Mouse (Mus musculus) 416B (cell line): Measurements from ENCODE around the gene Sfta2.
A peak's percentile ranks its signal among the peaks of the same experiment; 100 is the strongest.

ENCODE experiments used
- DNase-seq: peaks from one replicate; pipeline ENCODE4 v3.0.0; 2011; ENCODE audit warnings: low read depth

The Sfta2 gene

DNA sequence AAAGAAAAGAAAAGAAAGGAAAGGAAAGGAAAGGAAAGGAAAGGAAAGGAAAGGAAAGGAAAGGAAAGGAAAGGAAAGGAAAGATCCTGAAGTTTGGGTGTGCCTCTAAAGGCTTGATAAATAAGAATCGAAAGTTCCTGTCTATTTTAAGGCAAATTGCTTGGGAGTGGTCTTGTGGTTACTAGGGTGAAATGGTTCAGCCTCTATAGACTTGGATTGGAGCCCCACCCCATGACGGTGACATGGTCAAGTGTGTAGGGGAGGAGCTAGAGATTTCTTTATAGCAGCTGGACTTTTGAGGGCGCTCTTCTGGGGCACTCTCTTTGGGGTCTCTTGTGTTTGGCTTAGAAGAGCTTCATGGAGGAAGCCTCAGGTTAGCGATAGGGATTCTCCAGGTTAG, 7.6 kb upstream of the Sfta2 start:
- DNase-seq = no peak

DNA sequence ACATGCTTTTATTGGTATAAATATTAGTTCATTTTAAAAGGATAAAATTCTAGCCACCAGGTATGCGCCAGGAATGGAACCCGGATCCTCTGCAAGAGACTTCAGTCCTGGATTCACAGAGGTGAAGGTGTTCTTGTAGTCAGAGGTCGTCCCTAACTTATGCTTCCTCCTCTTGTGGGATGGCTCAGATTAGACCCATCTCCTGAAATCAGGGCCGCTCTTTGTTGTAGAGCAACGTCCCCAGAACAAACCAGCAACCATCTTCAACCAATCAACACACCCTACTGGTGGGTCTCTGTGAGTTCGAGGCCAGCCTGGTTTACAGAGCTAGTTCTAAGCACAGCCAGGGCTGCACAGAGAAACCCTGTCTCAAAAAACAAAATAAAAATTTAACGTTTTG, 6.9 kb upstream of the Sfta2 start:
- no peak for DNase-seq

DNA sequence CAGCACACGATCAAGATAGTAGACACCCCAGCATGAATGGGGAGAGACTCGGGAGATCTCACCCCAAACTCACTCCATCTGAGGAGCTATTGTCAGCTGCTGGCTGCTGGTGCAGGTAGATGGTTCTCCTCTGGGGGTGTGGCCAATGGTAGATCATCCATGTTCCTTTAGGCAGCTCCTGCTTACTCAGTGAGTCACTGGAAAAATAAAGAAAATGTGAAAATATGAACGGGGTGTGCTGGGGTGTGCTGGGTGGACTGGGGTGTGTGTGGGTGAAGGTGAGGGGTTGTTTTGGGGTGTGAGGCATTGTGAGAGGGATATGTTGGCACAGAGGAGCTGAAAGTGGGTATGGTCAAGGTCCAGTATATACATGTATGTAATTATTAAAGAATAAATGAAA, 4.0 kb upstream of the Sfta2 start:
- no peak for DNase-seq

DNA sequence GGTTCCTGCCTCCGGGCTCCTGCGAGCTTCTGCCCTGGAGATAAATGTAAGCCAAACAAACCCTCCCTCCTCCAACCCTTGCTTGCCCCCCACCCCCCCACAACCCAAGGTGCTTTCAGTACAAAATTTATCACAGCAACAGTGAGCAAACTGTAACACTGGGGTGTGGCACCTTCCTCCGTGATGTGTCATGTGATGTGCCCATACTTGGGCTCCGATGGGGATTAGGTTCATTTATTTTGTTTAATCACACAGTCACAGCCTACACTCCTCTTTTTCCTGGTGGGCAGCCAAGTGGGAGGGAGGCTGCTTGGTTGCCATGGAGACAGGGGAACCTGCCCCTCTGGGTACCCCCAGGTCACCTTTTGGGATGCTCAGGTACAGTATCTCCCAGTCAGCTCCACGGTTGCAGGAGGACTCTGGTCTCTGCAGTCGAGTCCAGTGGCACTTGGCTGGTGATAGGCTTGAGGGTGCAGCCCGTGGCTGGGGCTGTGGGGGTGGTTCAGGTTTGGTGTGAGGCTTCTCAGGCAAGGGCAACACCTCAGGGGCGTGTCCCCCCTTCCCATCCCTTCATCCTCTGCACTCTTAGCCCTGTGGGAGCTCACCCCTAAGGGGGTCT, 496 bp downstream of the Sfta2 start:
- DNase-seq = no peak

DNA sequence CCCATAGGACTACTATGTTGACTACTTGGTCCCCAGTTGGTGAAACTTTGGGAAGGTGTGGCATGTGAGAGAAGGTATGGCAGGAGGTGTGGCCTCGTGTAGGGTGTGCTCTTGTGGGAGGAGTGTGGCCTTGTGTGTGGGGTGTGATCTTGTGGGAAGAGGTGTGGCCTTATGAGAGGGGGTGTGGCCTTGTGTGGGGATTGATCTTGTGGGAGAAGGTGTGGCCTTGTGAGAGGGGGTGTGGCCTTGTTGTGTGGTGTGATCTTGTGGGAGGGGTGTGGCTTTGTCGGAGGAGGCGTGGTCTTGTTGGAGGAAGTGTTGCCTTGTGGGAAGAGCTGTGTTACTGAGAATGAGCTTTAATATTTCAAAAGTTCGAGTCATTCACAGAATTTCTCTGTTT, 15.8 kb downstream of the Sfta2 start:
- DNase-seq = peak; percentile 58

DNA sequence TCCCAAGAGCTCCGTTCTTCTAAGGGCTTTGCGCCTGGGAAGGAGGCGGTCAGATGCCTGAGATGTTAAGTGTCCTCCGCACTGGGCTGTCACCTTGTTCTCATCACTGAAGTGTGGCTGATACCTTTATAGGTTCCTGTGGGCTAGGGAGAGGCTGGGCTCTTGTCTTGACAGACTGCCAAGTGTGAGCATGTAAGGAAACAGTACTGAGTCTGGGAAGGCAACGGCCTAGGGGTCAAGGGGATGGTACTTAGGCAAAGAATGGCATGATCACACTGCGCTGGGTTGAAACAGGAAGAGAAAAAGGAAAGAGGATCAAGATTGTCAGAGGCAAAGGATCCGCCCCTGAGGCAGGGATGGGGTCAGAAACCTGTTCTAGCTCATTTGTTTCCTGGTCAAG, 25.2 kb downstream of the Sfta2 start, which contains the start of gene Gm9573:
Gm9573 (minus strand) TSS at position 101 of the 400 bp plus-strand sequence.
- DNase-seq = no peak

DNA sequence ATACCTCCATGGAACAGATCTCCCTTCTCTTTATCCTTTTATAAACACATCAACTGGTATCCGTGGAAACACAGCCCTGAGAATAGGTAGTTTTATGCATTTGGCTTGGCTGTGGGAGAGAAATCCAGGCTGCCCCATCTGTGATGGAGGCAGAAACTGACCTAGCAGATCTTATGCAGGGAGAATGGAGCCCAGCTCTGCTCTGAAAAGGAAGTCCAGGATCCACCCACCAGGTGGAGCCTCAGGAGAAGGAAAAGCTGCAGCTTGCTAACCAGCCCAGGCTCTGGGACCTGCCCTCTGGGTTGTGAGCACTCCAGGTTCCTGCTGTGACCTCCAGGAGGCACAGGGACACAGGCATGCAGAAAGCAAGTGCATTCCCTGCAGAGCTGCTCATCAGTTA, 32.6 kb downstream of the Sfta2 start:
- DNase-seq = peak; percentile 24

DNA sequence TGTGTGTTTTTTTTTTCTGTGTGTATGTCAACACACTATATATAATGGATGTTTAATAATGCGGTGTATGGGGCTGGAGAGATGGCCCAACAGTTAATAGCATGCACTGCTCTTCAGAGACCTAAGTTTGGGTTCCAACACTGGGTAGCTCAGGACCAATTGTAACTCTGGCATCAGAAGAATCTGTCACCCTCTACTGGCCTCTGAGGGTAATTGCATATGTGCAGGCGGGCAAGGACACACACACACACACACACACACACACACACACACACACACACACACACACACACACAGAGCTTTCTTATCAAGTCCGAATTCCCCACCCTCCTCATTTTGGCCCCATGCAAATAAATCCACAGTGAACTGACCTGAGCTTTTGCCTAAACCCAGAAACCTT, 33.9 kb downstream of the Sfta2 start:
- peak; percentile 46 for DNase-seq

DNA sequence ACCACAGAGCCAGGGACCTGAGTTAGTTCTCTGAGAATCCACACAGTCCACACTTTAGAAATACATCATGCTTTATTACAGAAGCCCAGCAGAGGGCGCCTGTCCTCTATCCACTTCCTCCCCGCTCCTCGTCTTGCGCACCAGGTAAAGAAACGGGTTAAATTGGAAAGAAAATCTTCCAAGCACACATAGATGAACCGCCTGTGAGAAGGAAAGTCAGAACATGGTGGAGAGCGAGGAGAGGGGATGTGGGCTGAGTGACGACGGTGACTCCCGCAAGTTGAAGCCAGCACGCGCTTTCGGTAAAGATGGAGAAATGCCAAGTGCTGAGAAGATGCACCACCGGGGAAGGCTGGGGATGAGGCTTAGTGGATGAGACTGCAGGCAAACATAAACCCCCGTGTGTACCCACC, 34.4 kb downstream of the Sfta2 start:
- peak; percentile 78 for DNase-seq

DNA sequence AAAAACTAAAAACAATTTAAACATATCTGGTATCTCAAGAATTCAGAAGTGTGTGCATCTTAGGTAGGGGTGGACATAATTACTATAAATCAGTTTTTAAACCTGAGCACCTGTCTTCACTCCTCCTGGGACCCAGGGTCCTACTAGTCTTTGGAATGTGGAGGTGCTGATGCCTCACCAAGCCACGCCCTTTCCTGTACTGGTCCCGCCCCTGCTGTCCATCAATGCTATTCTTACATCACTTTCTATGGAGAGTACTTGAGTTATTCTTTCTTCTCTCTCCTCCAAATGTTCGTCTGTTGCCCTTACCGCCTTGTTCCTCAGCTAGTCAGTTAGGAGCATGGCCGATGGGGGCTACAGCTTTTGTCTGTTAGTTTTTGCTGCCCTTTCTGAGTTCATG, 35.0 kb downstream of the Sfta2 start:
- DNase-seq = peak; percentile 62

DNA sequence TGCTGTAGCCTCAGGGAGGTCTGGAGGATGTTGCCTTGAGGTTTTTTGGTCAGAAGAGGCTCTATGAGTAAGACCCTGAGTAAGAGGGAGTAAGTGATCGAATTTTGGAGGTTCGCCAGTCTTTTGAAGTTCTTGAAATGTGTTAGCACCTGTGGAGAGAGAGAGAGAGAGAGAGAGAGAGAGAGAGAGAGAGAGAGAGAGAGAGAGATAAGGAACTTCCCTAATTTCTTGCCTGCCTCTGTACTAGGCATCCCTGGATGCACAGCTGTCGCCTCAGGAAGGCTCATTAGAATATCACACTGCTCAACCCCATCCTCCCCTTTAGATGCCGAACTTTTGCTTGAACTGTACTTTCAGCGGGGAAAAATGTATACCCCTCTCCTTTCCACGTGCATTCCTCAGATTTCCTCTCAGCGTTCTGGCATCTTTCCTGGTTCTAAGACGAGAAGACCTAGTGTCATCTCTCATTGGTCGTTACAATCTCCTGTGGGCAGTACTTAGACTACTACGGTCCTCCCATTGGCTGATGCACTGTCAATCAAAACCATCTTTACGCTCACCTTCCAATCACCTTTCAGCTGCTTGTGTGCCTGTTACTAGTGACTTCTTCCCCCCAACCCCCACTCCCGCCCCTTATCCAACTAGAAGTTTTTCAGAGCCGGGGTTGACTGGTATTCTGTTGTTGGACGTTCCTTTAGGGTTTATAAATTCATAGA, 37.3 kb downstream of the Sfta2 start:
- peak; percentile 68 for DNase-seq

DNA sequence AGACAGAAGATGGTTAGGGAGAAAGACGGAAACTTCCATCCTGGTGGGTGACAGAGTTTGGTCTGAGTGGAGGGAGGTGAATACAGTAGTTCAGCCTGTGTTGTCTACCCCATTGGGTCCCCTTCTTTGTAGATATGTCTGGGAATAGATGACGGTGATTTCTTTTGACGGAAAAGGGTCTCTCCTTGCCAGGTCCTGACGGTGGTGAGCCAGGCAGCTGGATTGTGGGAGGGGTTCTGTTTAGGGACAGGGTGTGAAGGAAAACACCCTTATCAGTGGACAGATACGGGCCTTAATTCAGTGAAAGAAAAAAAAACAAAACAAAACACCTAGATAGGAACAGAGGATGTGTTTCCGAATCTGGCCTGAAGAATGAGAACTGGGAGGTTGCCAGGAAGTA, 38.0 kb downstream of the Sfta2 start:
- DNase-seq = no peak

DNA sequence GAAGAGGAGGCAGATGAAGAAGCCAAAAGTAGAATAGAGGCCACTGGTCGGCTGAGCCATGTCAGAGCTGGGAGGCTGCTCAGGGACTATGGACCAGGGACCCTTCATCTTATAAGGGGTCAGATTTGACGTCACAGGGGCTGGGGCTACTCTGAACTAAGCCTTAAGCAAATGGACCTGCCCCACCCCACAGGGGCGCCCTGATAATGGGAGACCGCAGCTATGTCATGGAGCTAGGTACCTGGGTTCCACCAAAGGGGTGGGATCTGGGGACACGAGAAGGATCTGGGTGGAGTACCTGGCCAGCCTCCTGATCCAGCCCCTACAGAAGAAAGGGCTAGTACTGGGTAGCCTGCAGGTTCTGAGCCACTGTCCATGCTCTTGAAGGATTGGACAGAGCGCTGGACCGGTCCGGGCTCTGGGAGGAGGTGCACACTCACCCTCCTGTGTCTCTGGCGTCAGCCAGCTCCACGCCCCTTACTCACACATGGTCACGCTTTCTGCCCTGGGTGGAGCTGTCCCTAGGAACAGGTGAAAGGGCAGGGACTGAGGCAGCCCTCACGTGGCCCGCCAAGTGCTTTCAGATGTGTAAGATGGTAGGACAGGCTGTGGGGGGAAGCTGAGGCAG, 42.4 kb downstream of the Sfta2 start, which contains the start of gene Mucl3:
Mucl3 (minus strand) TSS at position 87 of the 628 bp plus-strand sequence.
- DNase-seq = no peak

DNA sequence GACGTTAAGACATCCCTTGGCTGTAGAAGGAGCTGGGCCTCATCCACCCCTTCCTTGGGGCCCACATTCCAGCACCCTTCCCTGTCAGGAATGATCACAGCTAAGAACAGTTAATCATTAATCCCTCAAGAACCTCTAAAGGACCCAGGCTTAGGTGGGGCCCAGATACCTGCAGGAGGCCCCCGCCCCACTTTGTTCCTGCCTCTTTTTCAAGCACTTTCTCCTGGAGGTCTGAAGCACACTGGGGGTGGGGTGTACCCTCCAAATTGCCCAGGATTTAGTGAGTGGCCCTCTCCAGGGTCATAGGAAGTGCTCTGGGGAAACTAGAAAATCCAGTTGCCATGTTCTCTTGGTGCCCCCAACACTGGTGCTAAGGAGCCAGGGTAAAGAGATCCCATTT, 48.1 kb downstream of the Sfta2 start:
- no peak for DNase-seq

DNA sequence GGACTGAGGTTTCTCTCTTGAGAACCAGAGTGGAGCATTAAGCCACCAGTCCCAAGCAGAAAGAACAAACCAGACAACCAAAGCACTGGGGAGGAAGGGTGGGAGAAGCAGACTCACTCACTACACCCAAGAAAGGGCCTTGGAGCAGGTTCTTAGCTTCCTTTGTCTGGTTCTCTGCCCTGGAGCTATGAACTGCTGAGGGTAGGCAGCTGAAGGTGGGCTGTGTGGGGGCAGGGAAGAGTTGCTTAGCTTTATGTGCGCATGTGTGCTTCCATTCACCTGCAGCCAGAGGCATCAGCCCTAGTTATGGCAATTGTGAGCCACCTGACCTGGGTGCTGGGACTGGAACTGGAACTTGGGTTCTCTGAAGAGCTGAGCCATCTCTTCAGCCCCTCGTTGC, 51.7 kb downstream of the Sfta2 start:
- no peak for DNase-seq

DNA sequence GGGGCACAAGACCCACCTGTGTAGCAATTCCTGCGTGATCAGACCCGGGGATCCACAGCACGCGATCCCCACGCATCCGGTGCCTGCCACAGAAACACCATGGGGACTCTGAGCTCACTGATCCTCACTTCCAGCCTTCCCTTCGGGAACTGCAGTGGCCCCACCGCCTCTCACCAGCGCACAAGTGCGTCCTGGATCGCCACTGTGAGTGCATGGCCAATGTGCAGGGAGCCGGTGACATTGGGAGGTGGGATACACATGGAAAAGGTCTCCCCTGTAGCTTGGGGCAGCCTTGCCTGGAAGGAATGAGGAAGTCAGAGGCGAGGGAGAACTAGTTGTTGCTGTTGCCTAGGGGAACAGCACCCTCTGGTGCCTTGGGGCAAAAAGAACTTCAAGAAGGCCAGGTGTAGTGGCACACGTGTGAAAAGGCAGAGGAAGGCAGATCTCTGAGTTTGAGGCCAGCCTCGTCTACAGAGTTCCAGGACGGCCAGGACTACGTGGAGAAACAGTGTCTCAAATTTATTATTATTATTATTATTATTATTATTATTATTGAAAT, 64.7 kb downstream of the Sfta2 start:
- peak; percentile 80 for DNase-seq

DNA sequence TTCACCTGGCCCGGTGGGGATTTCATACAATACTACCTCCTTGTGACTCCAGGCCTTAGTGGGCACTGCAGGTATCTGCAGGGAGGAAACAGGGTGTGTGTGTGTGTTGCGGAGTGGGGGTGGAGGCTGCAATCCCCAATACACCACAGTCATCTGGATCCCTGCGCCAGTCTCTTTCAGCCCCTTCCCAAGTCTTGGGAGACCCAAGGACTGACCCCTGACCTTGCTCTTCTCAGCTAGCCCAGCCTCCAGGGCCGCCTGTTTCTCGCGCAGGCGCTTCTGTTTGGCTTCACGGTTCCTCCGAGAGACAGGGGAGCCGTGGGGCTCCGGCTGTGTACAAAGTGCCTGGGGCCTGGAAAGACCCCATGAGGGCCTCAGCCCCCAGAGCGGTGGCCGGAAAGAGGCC, 65.5 kb downstream of the Sfta2 start:
- peak; percentile 65 for DNase-seq

DNA sequence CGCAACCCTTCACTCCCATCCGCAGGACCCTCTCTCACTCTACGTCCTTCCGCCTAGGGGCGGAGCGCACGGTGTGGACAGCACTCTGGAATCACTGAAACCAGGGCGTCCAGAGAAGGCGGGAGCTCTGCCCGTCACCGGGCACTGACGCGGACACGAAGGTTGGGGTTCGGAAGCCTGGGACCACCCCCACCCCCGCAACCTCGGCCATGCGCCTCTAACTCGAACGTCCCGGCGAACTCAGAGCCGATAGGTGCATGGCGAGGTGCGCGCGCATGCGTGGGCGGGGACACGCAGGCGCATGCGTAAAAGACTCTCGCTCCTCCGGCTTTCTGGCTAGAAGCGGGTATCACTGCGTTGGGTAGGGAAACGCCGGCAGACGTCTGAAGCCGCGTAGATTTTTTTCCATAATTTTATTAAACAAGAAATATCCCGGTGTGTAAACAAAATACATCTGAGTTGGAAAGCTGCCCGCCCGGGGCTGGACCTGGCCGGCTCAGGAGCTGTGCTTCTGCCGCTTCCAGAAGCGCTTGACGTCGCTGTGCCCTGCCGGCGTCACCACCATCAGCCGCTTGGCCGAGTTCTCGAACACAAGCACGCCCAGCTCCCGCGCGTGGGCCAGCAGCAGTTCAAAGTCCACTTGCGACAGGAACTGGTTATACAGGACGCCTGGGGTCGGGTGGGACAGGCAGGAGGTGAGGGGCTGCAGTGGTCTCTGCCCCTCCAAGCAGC, 66.2 kb downstream of the Sfta2 start, which contains the start of gene Vars2:
Vars2 (minus strand) TSS at position 259 of the 732 bp plus-strand sequence.
- peak; percentile 93 for DNase-seq

DNA sequence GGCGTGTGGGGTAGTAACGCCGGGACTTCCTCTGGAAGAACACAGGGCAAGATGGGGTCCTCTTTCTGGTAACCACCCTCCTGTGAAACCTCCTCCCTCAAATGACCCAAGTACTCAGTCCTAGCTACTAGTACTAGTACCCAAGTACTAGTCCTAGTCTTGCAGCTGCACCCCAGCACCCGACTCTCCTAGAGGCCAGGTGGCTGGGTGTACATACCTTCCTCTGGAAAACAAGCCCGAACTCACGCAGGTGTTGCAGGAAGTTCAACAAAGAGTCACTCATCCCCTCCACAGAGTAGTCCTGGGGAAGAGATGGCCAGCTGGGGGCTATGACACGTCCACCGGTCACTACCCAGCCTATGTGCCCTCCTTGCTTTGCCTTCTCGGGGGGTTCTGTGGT, 68.4 kb downstream of the Sfta2 start:
- DNase-seq = no peak

DNA sequence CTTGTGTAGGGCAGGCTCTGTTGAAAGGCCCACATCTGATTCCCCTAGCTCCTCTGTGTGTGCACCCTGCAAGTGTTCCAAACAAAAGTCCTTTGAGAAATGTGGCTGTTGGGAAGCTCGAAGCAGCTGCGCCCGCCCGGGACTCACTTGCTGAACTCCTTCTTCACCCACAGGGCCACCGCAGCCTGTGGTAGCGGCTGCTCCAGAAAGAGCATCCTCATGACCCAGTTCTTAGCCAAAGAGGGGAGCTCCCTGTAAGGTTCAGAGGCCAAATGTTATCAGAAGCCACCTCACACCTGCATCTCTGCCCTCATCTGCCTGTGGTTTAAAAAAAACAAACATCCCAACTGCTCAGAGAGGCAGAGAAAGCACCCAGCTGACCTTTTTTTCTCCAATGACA, 70.5 kb downstream of the Sfta2 start:
- no peak for DNase-seq

DNA sequence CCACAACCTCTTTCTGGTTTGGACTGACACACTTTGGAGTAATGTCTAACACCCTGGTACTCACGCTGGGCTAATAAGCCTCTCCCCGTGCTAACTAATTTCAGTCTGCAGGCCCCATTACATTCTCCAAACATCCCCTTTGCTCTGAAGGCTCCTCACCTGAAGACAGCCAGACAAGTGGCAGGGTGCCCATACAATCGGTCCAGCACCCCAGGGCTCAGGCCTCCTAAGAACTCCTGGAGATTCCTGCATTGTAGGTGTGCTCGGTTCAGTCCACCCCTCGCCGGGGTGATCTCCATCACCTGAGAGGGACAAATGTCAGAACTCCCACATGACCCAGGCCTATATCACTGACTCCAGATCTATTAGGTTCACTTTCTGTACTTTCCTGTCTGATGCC, 71.2 kb downstream of the Sfta2 start:
- no peak for DNase-seq

DNA sequence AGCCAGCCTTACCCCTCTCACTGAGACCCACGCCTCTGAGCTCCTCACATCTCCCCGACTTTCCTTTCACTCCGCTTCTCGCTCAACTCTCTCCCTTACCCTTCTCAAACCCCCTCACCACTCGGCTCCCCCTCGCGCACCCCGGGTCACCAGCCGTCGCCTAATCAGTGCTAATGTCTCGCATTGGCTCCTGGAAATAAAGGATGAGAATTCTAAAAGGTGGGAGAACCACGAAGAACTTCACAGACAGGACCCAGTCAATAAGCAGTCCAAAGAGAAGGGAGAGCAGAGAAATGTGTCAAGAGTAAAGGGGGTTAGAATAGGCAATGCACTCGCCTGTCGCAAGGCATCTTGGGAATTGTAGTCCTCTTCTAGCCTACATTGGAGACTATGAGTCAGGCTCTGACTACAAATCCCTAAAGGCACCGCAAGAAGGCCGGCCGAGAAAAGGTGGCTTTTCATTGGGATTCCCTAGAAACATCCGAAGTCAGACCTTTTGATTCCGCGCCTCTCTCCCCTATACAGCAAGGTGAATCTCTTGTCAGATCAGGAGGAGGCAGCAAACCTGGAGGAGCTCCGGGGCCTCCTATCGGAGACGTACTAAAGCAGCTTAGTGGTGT, 72.2 kb downstream of the Sfta2 start, which contains the start of gene Gtf2h4:
Gtf2h4 (minus strand) TSS at position 324 of the 620 bp plus-strand sequence.
- DNase-seq = peak; percentile 99
